Mouse (Mus musculus): ENCODE data around the gene Nxpe3. TPM values are rescaled to one million over a fixed set of nuclear protein-coding genes. Genes with fewer than 3 reads are reported as not detected.

The Nxpe3 gene
- total and polyA plus RNA-seq, 3 experiments: 2.7 to 4.3 TPM; not detected in 1

GRCm38 (mm10) chr16:55820916-55821570, 74.0 kb downstream of the Nxpe3 start:
- H3K9me3 ChIP-seq (replicated peaks; ENCODE audit: insufficient read depth, low read length): no peaks in the 10 kb centered on the region
- DNase-seq (ENCODE audit: low read depth, low spot score): peak; percentile 37
- no peak overlapping the region for H3K27ac ChIP-seq (ENCODE audit: control insufficient read depth, low read depth, low read length)
- H3K9ac ChIP-seq (ENCODE audit: control insufficient read depth, low read depth, low read length, poor library complexity, severe bottlenecking): peak overlapping the region; percentile 91
- H3K4me1 ChIP-seq (ENCODE audit: control insufficient read depth in 1 of 2, insufficient read depth in 2 of 2, low read length in 2 of 2): peaks cover 2 to 11% of the 10 kb centered on the region in 2 experiments
- H3K4me3 ChIP-seq (ENCODE audit: control insufficient read depth in 1 of 2, insufficient read depth in 1 of 2, low read depth in 2 of 2, low read length in 2 of 2): peak overlapping the region; percentile 99
- H3K36me3 ChIP-seq (ENCODE audit: control insufficient read depth in 1 of 2, insufficient read depth in 2 of 2, low read length in 2 of 2): peaks cover 2 to 12% of the 10 kb centered on the region in 2 experiments; a peak in 3 of 4 replicates
- H3K79me2 ChIP-seq (ENCODE audit: control insufficient read depth, insufficient read depth, low read length, poor library complexity): peaks cover 9% of the 10 kb centered on the region
- no peaks in the 10 kb centered on the region for H3K27me3 ChIP-seq (ENCODE audit: control insufficient read depth in 1 of 2, insufficient read depth in 2 of 2, low read length in 2 of 2)
- TF ChIP-seq MAZ (IDR thresholded peaks at IDR 0.05; ENCODE audit: low read depth, low read length) (no peak), CHD2 (IDR thresholded peaks at IDR 0.05; ENCODE audit: low read length) (no peak), ETS1 (IDR thresholded peaks at IDR 0.05; ENCODE audit: low read depth, low read length) (0 out of 2 replicates have a peak, but pooled peaks have one; percentile 15)

GRCm38 (mm10) chr16:55820161-55820915, 74.7 kb downstream of the Nxpe3 start:
- Histone ChIP-seq H3K9ac (ENCODE audit: control insufficient read depth, low read depth, low read length, poor library complexity, severe bottlenecking) (no peak overlapping the region), H3K4me3 (ENCODE audit: control insufficient read depth in 1 of 2, insufficient read depth in 1 of 2, low read depth in 2 of 2, low read length in 2 of 2) (no peak overlapping the region; a peak in 1 of 4 replicates), H3K27ac (ENCODE audit: control insufficient read depth, low read depth, low read length) (no peak overlapping the region), H3K79me2 (ENCODE audit: control insufficient read depth, insufficient read depth, low read length, poor library complexity) (peaks cover 9% of the 10 kb centered on the region), H3K36me3 (ENCODE audit: control insufficient read depth in 1 of 2, insufficient read depth in 2 of 2, low read length in 2 of 2) (peaks cover 4 to 12% of the 10 kb centered on the region in 2 experiments; a peak in 3 of 4 replicates), H3K4me1 (ENCODE audit: control insufficient read depth in 1 of 2, insufficient read depth in 2 of 2, low read length in 2 of 2) (peaks cover 2 to 11% of the 10 kb centered on the region in 2 experiments), H3K27me3 (ENCODE audit: control insufficient read depth in 1 of 2, insufficient read depth in 2 of 2, low read length in 2 of 2) (no peaks in the 10 kb centered on the region), H3K9me3 (replicated peaks; ENCODE audit: insufficient read depth, low read length) (no peaks in the 10 kb centered on the region)
- TF ChIP-seq RAD21 (IDR thresholded peaks at IDR 0.05; ENCODE audit: low read depth, low read length): no peak
- TF ChIP-seq NRF1 (IDR thresholded peaks at IDR 0.05; ENCODE audit: insufficient read depth, low read depth, low read length, poor library complexity, severe bottlenecking): no peak
- no peak for TF ChIP-seq RCOR1 (IDR thresholded peaks at IDR 0.05; ENCODE audit: low read depth, low read length)
- no peak for TF ChIP-seq HCFC1 (IDR thresholded peaks at IDR 0.05; ENCODE audit: low read depth, low read length)
- TF ChIP-seq ELF1 (IDR thresholded peaks at IDR 0.05; ENCODE audit: low read depth, low read length): no peak
- no peak for TF ChIP-seq GABPA (IDR thresholded peaks at IDR 0.05; ENCODE audit: low read depth, low read length)
- no peak for TF ChIP-seq SMC3 (IDR thresholded peaks at IDR 0.05; ENCODE audit: low read depth, low read length)
- TF ChIP-seq TBP (IDR thresholded peaks at IDR 0.05; ENCODE audit: low read depth, low read length): no peak
- TF ChIP-seq ETS1 (IDR thresholded peaks at IDR 0.05; ENCODE audit: low read depth, low read length): no peak
- no peak for TF ChIP-seq SIN3A (IDR thresholded peaks at IDR 0.05; ENCODE audit: low read length)
- DNase-seq (ENCODE audit: low read depth, low spot score): no peak
